Mouse (Mus musculus) cerebellum, adult 2 months (tissue): ENCODE measurements at regions not wholly inside any gene's neighbourhood (a gene's known extent, or its start where the extent isn't known, plus 50 kb on each side); places are given as distances from the start of the nearest gene placed in this dataset.
A peak's percentile ranks its signal among the peaks of the same experiment; 100 is the strongest.

ENCODE experiments used
- DNase-seq, 2 experiments: peaks; one replicate each; pipeline ENCODE4 v3.0.0; 2021
- H3K27ac ChIP-seq: fragments of 200-500 bp; 2 replicates; pipeline ENCODE4 v1.5.1; 2012; ENCODE audit warnings: low read length, control low read depth, inconsistent platforms; ENCODE audit not compliant: insufficient read depth
- H3K27me3 ChIP-seq: fragments of 200-500 bp; 2 replicates; pipeline ENCODE4 v1.6.1; 2012; ENCODE audit warnings: inconsistent platforms, mild to moderate bottlenecking, low read length, moderate library complexity; ENCODE audit not compliant: control insufficient read depth, insufficient read depth
- H3K4me1 ChIP-seq: fragments of 200-500 bp; 2 replicates; pipeline ENCODE4 v1.6.1; 2011; ENCODE audit warnings: low read length; ENCODE audit not compliant: control insufficient read depth, insufficient read depth
- H3K4me3 ChIP-seq: fragments of 200-500 bp; replicated peaks from 2 replicates; pipeline ENCODE3; 2011; ENCODE audit warnings: mild to moderate bottlenecking, low read depth, low read length, control low read depth; ENCODE audit not compliant: insufficient read depth
- CTCF ChIP-seq: fragments of 200-500 bp; IDR thresholded peaks from 2 replicates; pipeline ENCODE4 v1.5.1; 2011; ENCODE audit warnings: low read depth, mild to moderate bottlenecking, control low read depth, low read length, moderate library complexity, borderline replicate concordance; ENCODE audit not compliant: insufficient read depth
- POLR2A ChIP-seq: fragments of 200-500 bp; IDR thresholded peaks from 2 replicates; pipeline ENCODE4 v1.6.1; 2011; ENCODE audit warnings: low read length, control low read depth, borderline replicate concordance; ENCODE audit not compliant: insufficient read depth
- WGBS: fragments of 180-500 bp; shearing (Covaris S2); methylation state at CpG from one replicate; pipeline ENCODE4 v1.1.7; 2018; 5-methylcytosine and 5-hydroxymethylcytosine counted together

- H3K27me3 ChIP-seq = no peaks in the 10 kb centered on the region; the same call in 1 of the 2 replicates
- TF ChIP-seq POLR2A = no peak
- no peak for TF ChIP-seq CTCF
- DNase-seq = no peak
- H3K27ac ChIP-seq = no peak overlapping the region
- peak overlapping the region; percentile 3 for H3K4me3 ChIP-seq
- WGBS = 3% methylated on average over 14 of the region's 14 CpGs
- H3K4me1 ChIP-seq = no peaks in the 10 kb centered on the region
These were observed 217.8 kb upstream of the Atp5g3 start for GRCm38 (mm10) chr2:74128782-74129538.

GRCm38 (mm10) chr2:74127136-74127535 lies 216.0 kb upstream of the Atp5g3 start:
- Histone ChIP-seq H3K4me3 (no peak overlapping the region), H3K27me3 (no peaks in the 10 kb centered on the region; the same call in 1 of the 2 replicates), H3K27ac (no peak overlapping the region), H3K4me1 (no peaks in the 10 kb centered on the region)
- TF ChIP-seq CTCF (no peak), POLR2A (no peak)
- 95% methylated on average over 4 of the region's 4 CpGs for WGBS
- DNase-seq = no peak

GRCm38 (mm10) chr2:74124252-74124651 lies 213.1 kb upstream of the Atp5g3 start:
- DNase-seq = no peak
- H3K4me1 ChIP-seq = no peaks in the 10 kb centered on the region

GRCm38 (mm10) chr2:74123360-74124074 lies 212.4 kb upstream of the Atp5g3 start:
- Histone ChIP-seq H3K27me3 (no peaks in the 10 kb centered on the region), H3K4me3 (no peak overlapping the region), H3K4me1 (no peaks in the 10 kb centered on the region), H3K27ac (no peak overlapping the region)
- no peak for TF ChIP-seq POLR2A
- TF ChIP-seq CTCF = no peak
- no peak for DNase-seq
- WGBS = 45% methylated on average over 6 of the region's 6 CpGs

More at GRCm38 (mm10) chr2:74124252-74124651, 213.1 kb upstream of the Atp5g3 start:
- no peak for TF ChIP-seq POLR2A
- TF ChIP-seq CTCF = no peak
- WGBS = 87% methylated on average over 2 of the region's 2 CpGs
- Histone ChIP-seq H3K4me3 (no peak overlapping the region), H3K27me3 (no peaks in the 10 kb centered on the region), H3K27ac (no peak overlapping the region)

GRCm38 (mm10) chr2:74122937-74123336 lies 211.8 kb upstream of the Atp5g3 start:
- H3K27ac ChIP-seq = no peak overlapping the region
- WGBS = 68% methylated on average over 2 of the region's 2 CpGs
- TF ChIP-seq CTCF (no peak), POLR2A (no peak)
- H3K4me1 ChIP-seq = no peaks in the 10 kb centered on the region
- H3K4me3 ChIP-seq = no peak overlapping the region
- DNase-seq = no peak
- no peaks in the 10 kb centered on the region for H3K27me3 ChIP-seq

- 61% methylated on average over 10 of the region's 10 CpGs for WGBS
- TF ChIP-seq CTCF (no peak), POLR2A (no peak)
These were observed 208.9 kb upstream of the Atp5g3 start for GRCm38 (mm10) chr2:74120051-74120450.

GRCm38 (mm10) chr2:74119167-74119937 lies 208.2 kb upstream of the Atp5g3 start:
- no peak for DNase-seq
- Histone ChIP-seq H3K27me3 (no peaks in the 10 kb centered on the region), H3K4me3 (no peak overlapping the region), H3K4me1 (no peaks in the 10 kb centered on the region), H3K27ac (no peak overlapping the region)
- TF ChIP-seq CTCF (no peak), POLR2A (no peak)
- WGBS = 56% methylated on average over 17 of the region's 17 CpGs

More at GRCm38 (mm10) chr2:74120051-74120450, 208.9 kb upstream of the Atp5g3 start:
- no peak overlapping the region for H3K27ac ChIP-seq
- H3K27me3 ChIP-seq = no peaks in the 10 kb centered on the region
- no peaks in the 10 kb centered on the region for H3K4me1 ChIP-seq
- DNase-seq = no peak
- no peak overlapping the region for H3K4me3 ChIP-seq

GRCm38 (mm10) chr2:74106472-74106871 lies 195.3 kb upstream of the Atp5g3 start:
- DNase-seq = no peak

More at GRCm38 (mm10) chr2:74106472-74106871, 195.3 kb upstream of the Atp5g3 start:
- no peaks in the 10 kb centered on the region for H3K4me1 ChIP-seq
- H3K27ac ChIP-seq = no peak overlapping the region
- H3K27me3 ChIP-seq = no peaks in the 10 kb centered on the region
- WGBS = 83% methylated on average over 4 of the region's 4 CpGs
- no peak overlapping the region for H3K4me3 ChIP-seq
- TF ChIP-seq CTCF = no peak
- no peak for TF ChIP-seq POLR2A
